ENCODE assay signal across 8 mouse cellular contexts in genomic region chr10:119684377-119684826, GRCm38 (mm10).
DNase-seq lines count a peak whose midpoint lies in the region; ATAC-seq lines count a peak whose summit lies in the region.
"Had no signal": no experiment of that assay in that cellular context is flagged by ENCODE, and none has a peak within 500 bp of the region (broad histone marks: within the 10 kb centered on the region; RNA-seq: fewer than 3 reads in every experiment).

No protein-coding gene starts in this region.

- H3K4me3 ChIP-seq in forebrain, embryonic 15.5 days, result no peak overlapping the region
- H3K4me3 ChIP-seq in midbrain, embryonic 12.5 days, result no peak overlapping the region

- peak; percentile 57; the same call in 1 of the 2 replicates for ATAC-seq in forebrain, embryonic 15.5 days (replicated peaks)
- ATAC-seq in midbrain, embryonic 12.5 days (ENCODE audit: low FRiP score, low read depth), result peak; percentile 68

- no peaks in the 10 kb centered on the region for H3K36me3 ChIP-seq in forebrain, embryonic 15.5 days
- H3K36me3 ChIP-seq in midbrain, embryonic 12.5 days, result no peaks in the 10 kb centered on the region

- peak; percentile 51 to 52 for DNase-seq in right cerebral cortex, postnatal 10 days (ENCODE audit: low spot score in 2 of 2)
- no peak for DNase-seq in right cerebral cortex, adult 2 months (ENCODE audit: low spot score in 2 of 2)
- no peak for DNase-seq in heart, postnatal 14 days
- DNase-seq in testis, postnatal 10 days (ENCODE audit: low spot score), result no peak
- no peak for DNase-seq in left cerebral cortex, adult 9 months (ENCODE audit: low spot score in 2 of 2)

- H3K27me3 ChIP-seq in forebrain, embryonic 15.5 days, result no peaks in the 10 kb centered on the region
- H3K27me3 ChIP-seq in midbrain, embryonic 12.5 days, result no peaks in the 10 kb centered on the region

- H3K4me1 ChIP-seq in forebrain, embryonic 15.5 days, result peaks cover 15% of the 10 kb centered on the region
- peaks cover 29% of the 10 kb centered on the region for H3K4me1 ChIP-seq in midbrain, embryonic 12.5 days

- H3K9ac ChIP-seq in forebrain, embryonic 15.5 days (replicated peaks), result no peak overlapping the region
- H3K9ac ChIP-seq in midbrain, embryonic 12.5 days (replicated peaks), result no peak overlapping the region

- intact Hi-C loops in heart, postnatal 14 days (cut with DNase I), result no loop called here

- 0 out of 2 replicates have a peak overlapping the region, but pooled peaks have one; percentile 32 for H3K27ac ChIP-seq in forebrain, embryonic 15.5 days (replicated peaks)
- peak overlapping the region; percentile 54 for H3K27ac ChIP-seq in midbrain, embryonic 12.5 days (replicated peaks)
- H3K27ac ChIP-seq: kidney, postnatal 0 days had no signal

- no peaks in the 10 kb centered on the region for H3K9me3 ChIP-seq in forebrain, embryonic 15.5 days
- H3K9me3 ChIP-seq in midbrain, embryonic 12.5 days, result no peaks in the 10 kb centered on the region

- WGBS in forebrain, embryonic 15.5 days, result 5% methylated on average over 3 of the region's 3 CpGs
- 49% methylated on average over 3 of the region's 3 CpGs for WGBS in midbrain, embryonic 12.5 days

- no peak overlapping the region for H3K4me2 ChIP-seq in forebrain, embryonic 15.5 days (replicated peaks)
- H3K4me2 ChIP-seq in midbrain, embryonic 12.5 days (replicated peaks), result no peak overlapping the region

Comparison
In these comparisons a context has a peak if more than half of its experiments do, and no peak if none do; other contexts are left out.
1. DNase-seq: peak in right cerebral cortex, postnatal 10 days (2 of 2); none in right cerebral cortex, adult 2 months (0 of 2), heart, postnatal 14 days (0 of 2), testis, postnatal 10 days (single experiment) and left cerebral cortex, adult 9 months (0 of 2).